Mouse (Mus musculus) cerebellum, postnatal 14 days (tissue): ENCODE results near the gene Prom1.

ENCODE experiments used
- DNase-seq, 2 experiments: peaks; one replicate each; pipeline ENCODE4 v3.0.0; 2021; ENCODE audit warnings: mixed read lengths in 2 of 2

Prom1 gene

GRCm38 (mm10) chr5:43971156-43971555, 130.7 kb downstream of the Prom1 start:
- no peak for DNase-seq

- DNase-seq, result no peak
Observed at GRCm38 (mm10) chr5:43970532-43970931, 131.3 kb downstream of the Prom1 start.

GRCm38 (mm10) chr5:43968634-43969033, 133.2 kb downstream of the Prom1 start:
- no peak for DNase-seq

GRCm38 (mm10) chr5:43961056-43961455, 140.8 kb downstream of the Prom1 start:
- no peak for DNase-seq

GRCm38 (mm10) chr5:43959884-43960440, 141.9 kb downstream of the Prom1 start:
- DNase-seq, result no peak

- DNase-seq, result no peak
Observed at GRCm38 (mm10) chr5:43953241-43953640, 148.6 kb downstream of the Prom1 start.

GRCm38 (mm10) chr5:43948748-43949275, 153.0 kb downstream of the Prom1 start:
- DNase-seq, result peak in 1 of 2 experiments; percentile 1

GRCm38 (mm10) chr5:43948111-43948743, 153.6 kb downstream of the Prom1 start:
- DNase-seq, result peak; percentile 28 to 38

- DNase-seq, result no peak
Observed at GRCm38 (mm10) chr5:43947330-43947977, 154.4 kb downstream of the Prom1 start.
